Mouse (Mus musculus): ENCODE measurements at regions not wholly inside any gene's neighbourhood (a gene's known extent, or its start where the extent isn't known, plus 50 kb on each side); places are given as distances from the start of the nearest gene placed in this dataset.

GRCm38 (mm10) chr7:95974085-95974484 is 197.0 kb upstream of the Tenm4 start:
- no peak for TF ChIP-seq CTCF (conservative IDR thresholded peaks at IDR 0.05 in 1 of 2, IDR thresholded peaks at IDR 0.05 in 1 of 2; ENCODE audit: low read depth in 2 of 2, low read length in 2 of 2)
- TF ChIP-seq NRF1 (IDR thresholded peaks at IDR 0.05; ENCODE audit: low read depth, low read length) = no peak
- no peak for TF ChIP-seq KAT2A (IDR thresholded peaks at IDR 0.05; ENCODE audit: insufficient replicate concordance, low read length)
- TF ChIP-seq SIN3A (IDR thresholded peaks at IDR 0.05; ENCODE audit: low read length) = no peak
- TF ChIP-seq USF1 (IDR thresholded peaks at IDR 0.05; ENCODE audit: low read depth, low read length) = no peak
- TF ChIP-seq POLR2AphosphoS2 (IDR thresholded peaks at IDR 0.05; ENCODE audit: low read depth, low read length) = no peak
- TF ChIP-seq POLR2A (IDR thresholded peaks at IDR 0.05; ENCODE audit: low read depth, low read length) = no peak
- TF ChIP-seq CHD2 (IDR thresholded peaks at IDR 0.05; ENCODE audit: low read length) = no peak
- TF ChIP-seq ZMIZ1 (IDR thresholded peaks at IDR 0.05; ENCODE audit: low read depth, low read length) = no peak
- no peak for TF ChIP-seq JUND (conservative IDR thresholded peaks at IDR 0.05; ENCODE audit: low read depth, low read length)
- no peak for TF ChIP-seq EP300 (IDR thresholded peaks at IDR 0.05; ENCODE audit: low read length)
